Comparison of ENCODE assay signal across 9 mouse cellular contexts in genomic region chr1:184718261-184719120, GRCm38 (mm10). TPM values are rescaled to one million over a fixed set of nuclear protein-coding genes. Genes with fewer than 3 reads are reported as not detected.
DNase-seq lines count a peak whose midpoint lies in the region; ATAC-seq and TF ChIP-seq lines count a peak whose summit lies in the region.
"Had no signal": no experiment of that assay in that cellular context is flagged by ENCODE, and none has a peak within 500 bp of the region (broad histone marks: within the 10 kb centered on the region; RNA-seq: fewer than 3 reads in every experiment).

No protein-coding gene starts in this region.

- peak overlapping the region; percentile 34 for H3K4me3 ChIP-seq in lung, embryonic 16.5 days (ENCODE audit: low read length)
- peak overlapping the region; percentile 24 for H3K4me3 ChIP-seq in limb, embryonic 15.5 days
- 0 out of 2 replicates have a peak overlapping the region, but pooled peaks have one; percentile 13 for H3K4me3 ChIP-seq in small intestine, adult 2 months (ENCODE audit: low read depth, low read length)

- TF ChIP-seq POLR2A in small intestine, adult 2 months (IDR thresholded peaks at IDR 0.05; ENCODE audit: low read depth, low read length) = no peak

- peaks cover 85% of the 10 kb centered on the region for H3K27me3 ChIP-seq in lung, embryonic 16.5 days (ENCODE audit: control insufficient read depth, insufficient read depth, low read depth, low read length)
- peaks cover 99% of the 10 kb centered on the region for H3K27me3 ChIP-seq in limb, embryonic 15.5 days
- peaks cover 62% of the 10 kb centered on the region for H3K27me3 ChIP-seq in small intestine, adult 2 months (ENCODE audit: control insufficient read depth, insufficient read depth, low read length)

- peak overlapping the region; percentile 54 for H3K4me2 ChIP-seq in lung, embryonic 16.5 days (ENCODE audit: low read depth, low read length)
- H3K4me2 ChIP-seq in limb, embryonic 15.5 days = peak overlapping the region; percentile 39

- TF ChIP-seq CTCF in small intestine, adult 2 months (IDR thresholded peaks at IDR 0.05; ENCODE audit: extremely low read depth, insufficient read length, insufficient replicate concordance, low read depth, low read length) = no peak

- no peaks in the 10 kb centered on the region for H3K36me3 ChIP-seq in lung, embryonic 16.5 days (ENCODE audit: control insufficient read depth, insufficient read depth, low read length)
- H3K36me3 ChIP-seq in limb, embryonic 15.5 days = no peaks in the 10 kb centered on the region
- H3K36me3 ChIP-seq in small intestine, adult 2 months (ENCODE audit: control insufficient read depth, insufficient read depth, low read length) = no peaks in the 10 kb centered on the region

- H3K9ac ChIP-seq in lung, embryonic 16.5 days (ENCODE audit: low read length) = no peak overlapping the region
- no peak overlapping the region for H3K9ac ChIP-seq in limb, embryonic 15.5 days

- WGBS in lung, embryonic 16.5 days = 5% methylated on average over 41 of the region's 41 CpGs
- 3% methylated on average over 40 of the region's 41 CpGs for WGBS in limb, embryonic 15.5 days
- WGBS in small intestine, adult 2 months = 9% methylated on average over 41 of the region's 41 CpGs

- peak; percentile 60 for DNase-seq in embryo, embryonic 10 days (ENCODE audit: low spot score)
- DNase-seq in embryo, embryonic 10.5 days (ENCODE audit: low spot score) = no peak
- no peak for DNase-seq in lung, postnatal 14 days
- DNase-seq in gastrocnemius, adult 8-10 months (ENCODE audit: low spot score in 2 of 2) = no peak
- DNase-seq in cerebellum, adult 9-11 months = no peak
- DNase-seq: thymus, postnatal 14 days had no signal

- no peak overlapping the region for H3K27ac ChIP-seq in lung, embryonic 16.5 days (ENCODE audit: low read length)
- H3K27ac ChIP-seq in limb, embryonic 15.5 days = no peak overlapping the region
- H3K27ac ChIP-seq in small intestine, adult 2 months (ENCODE audit: insufficient read depth, low read depth, low read length) = no peak overlapping the region

- no peaks in the 10 kb centered on the region for H3K9me3 ChIP-seq in lung, embryonic 16.5 days (ENCODE audit: control insufficient read depth, low read length)
- H3K9me3 ChIP-seq in limb, embryonic 15.5 days = no peaks in the 10 kb centered on the region

- no peak; the same call in 1 of the 2 replicates for ATAC-seq in lung, embryonic 16.5 days (ENCODE audit: low read depth)
- ATAC-seq in limb, embryonic 15.5 days (ENCODE audit: insufficient number of reproducible peaks, low FRiP score, low TSS enrichment, low read depth) = no peak

- 0 out of 2 replicates have a peak, but pooled peaks cover 4% of the 10 kb centered on the region for H3K4me1 ChIP-seq in lung, embryonic 16.5 days (replicated peaks; ENCODE audit: control insufficient read depth, insufficient read depth, low read length)
- peaks cover 21% of the 10 kb centered on the region for H3K4me1 ChIP-seq in limb, embryonic 15.5 days
- no peaks in the 10 kb centered on the region for H3K4me1 ChIP-seq in small intestine, adult 2 months (ENCODE audit: control insufficient read depth, insufficient read depth, insufficient read length, low read length)

RNA-seq across cellular contexts. Expression of gene Hlx, which starts 13.9 kb away (rescaled TPM):
- polyA plus RNA-seq in lung, embryonic 16.5 days (2015; fragmentation: Nextera tagmentation; extraction: Ambion mirVana) = 25.9 and 28.8 TPM in 2 replicates
- 21.6 and 24.2 TPM in 2 replicates for polyA plus RNA-seq in limb, embryonic 15.5 days (2015; fragmentation: Nextera tagmentation; extraction: Ambion mirVana)
- 12.2 and 18.4 TPM in 2 replicates for polyA plus RNA-seq in small intestine, adult 2 months (2012; rRNA removed)
- total RNA-seq in gastrocnemius, adult 8-10 months (2022) = 10 to 100 TPM in 2 of 4 experiments, 1 to 10 TPM in 2; 5.9 to 12.1 (median 10.1) TPM
